Mouse (Mus musculus) embryonic facial prominence, embryonic 14.5 days (tissue): ENCODE results near the gene Slc24a3. TPM values are rescaled to one million over a fixed set of nuclear protein-coding genes. Genes with fewer than 3 reads are reported as not detected.

ENCODE experiments used
- ATAC-seq: fragments of 200-750 bp; cut with Nextera tagmentation; 2 replicates; pipeline ENCODE4 v1.8.0; 2017; ENCODE audit warnings: low read depth, moderate number of reproducible peaks, moderate TSS enrichment
- DNase-seq: peaks from one replicate; pipeline ENCODE4 v3.0.0-alpha.2; 2015; ENCODE audit warnings: low spot score
- H3K27ac ChIP-seq: fragments of 300-500 bp; sonication (generic); replicated peaks from 2 replicates; pipeline ENCODE4 v1.5.1; 2014; ENCODE audit warnings: low read depth, mild to moderate bottlenecking, low read length, moderate library complexity
- H3K27me3 ChIP-seq: fragments of 300-500 bp; sonication (generic); replicated peaks from 2 replicates; pipeline ENCODE4 v1.6.1; 2014; ENCODE audit warnings: low read length; ENCODE audit not compliant: control insufficient read depth, insufficient read depth
- H3K36me3 ChIP-seq: fragments of 300-500 bp; sonication (generic); 2 replicates; pipeline ENCODE4 v1.6.1; 2014; ENCODE audit warnings: low read length, mixed read lengths; ENCODE audit not compliant: control insufficient read depth, insufficient read depth
- H3K4me1 ChIP-seq: fragments of 300-500 bp; sonication (generic); 2 replicates; pipeline ENCODE4 v1.6.1; 2014; ENCODE audit warnings: antibody characterized with exemption, low read length; ENCODE audit not compliant: control insufficient read depth, insufficient read depth
- H3K4me2 ChIP-seq: fragments of 300-500 bp; sonication (generic); 2 replicates; pipeline ENCODE4 v1.6.1; 2014; ENCODE audit warnings: low read depth, mild to moderate bottlenecking, low read length, moderate library complexity, mixed read lengths
- H3K4me3 ChIP-seq: fragments of 300-500 bp; sonication (generic); 2 replicates; pipeline ENCODE4 v1.5.1; 2014; ENCODE audit warnings: low read depth, mild to moderate bottlenecking, low read length
- H3K9ac ChIP-seq: fragments of 300-500 bp; sonication (generic); 2 replicates; pipeline ENCODE4 v1.6.1; 2014; ENCODE audit warnings: low read depth, mild to moderate bottlenecking, low read length, moderate library complexity, mixed read lengths
- H3K9me3 ChIP-seq: fragments of 300-500 bp; sonication (generic); 2 replicates; pipeline ENCODE4 v1.6.1; 2016; ENCODE audit warnings: low read length; ENCODE audit not compliant: control insufficient read depth
- WGBS: fragments of 180-500 bp; shearing (Covaris S2); extraction: QIAGEN DNeasy Blood & Tissue Kit; methylation state at CpG from one replicate; pipeline ENCODE4 v1.1.7; 2014; 5-methylcytosine and 5-hydroxymethylcytosine counted together
- polyA plus RNA-seq: library from polyadenylated mRNA; unstranded; fragments of >200 nt; fragmentation: Nextera tagmentation; extraction: Ambion mirVana; gene quantifications from 2 replicates; pipeline ENCODE4 v1.2.1, GENCODE M21; 2014

Slc24a3 gene
- polyA plus RNA-seq, 1 experiment from 2014 or later: 6.4 TPM

DNA sequence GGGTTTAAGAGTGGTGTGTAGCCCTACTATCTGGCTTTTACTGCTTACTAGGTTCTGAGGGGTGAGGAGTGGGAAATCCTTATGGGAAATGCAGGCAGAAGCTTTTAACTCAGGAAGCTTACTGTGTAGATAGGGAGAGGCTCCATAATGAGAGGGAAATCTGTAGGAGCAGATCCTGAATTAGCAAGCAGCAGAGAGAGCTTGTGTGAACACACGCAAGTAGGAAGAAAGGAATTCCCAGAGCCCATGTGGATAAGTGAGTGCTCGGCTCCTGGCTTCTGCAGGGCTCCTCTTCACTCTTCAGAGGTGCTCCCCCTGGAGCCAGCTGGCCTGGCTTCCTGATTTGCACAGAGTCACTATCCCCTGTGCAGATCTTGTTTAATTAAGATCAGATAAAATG is 309.9 kb downstream of the Slc24a3 start:
- ATAC-seq: no peak
- Histone ChIP-seq H3K27ac (no peak overlapping the region), H3K9ac (no peak overlapping the region), H3K9me3 (no peaks in the 10 kb centered on the region), H3K4me3 (no peak overlapping the region), H3K27me3 (no peaks in the 10 kb centered on the region), H3K4me2 (no peak overlapping the region), H3K36me3 (no peaks in the 10 kb centered on the region), H3K4me1 (no peaks in the 10 kb centered on the region)
- 60% methylated on average over 2 of the region's 2 CpGs for WGBS
- no peak for DNase-seq

DNA sequence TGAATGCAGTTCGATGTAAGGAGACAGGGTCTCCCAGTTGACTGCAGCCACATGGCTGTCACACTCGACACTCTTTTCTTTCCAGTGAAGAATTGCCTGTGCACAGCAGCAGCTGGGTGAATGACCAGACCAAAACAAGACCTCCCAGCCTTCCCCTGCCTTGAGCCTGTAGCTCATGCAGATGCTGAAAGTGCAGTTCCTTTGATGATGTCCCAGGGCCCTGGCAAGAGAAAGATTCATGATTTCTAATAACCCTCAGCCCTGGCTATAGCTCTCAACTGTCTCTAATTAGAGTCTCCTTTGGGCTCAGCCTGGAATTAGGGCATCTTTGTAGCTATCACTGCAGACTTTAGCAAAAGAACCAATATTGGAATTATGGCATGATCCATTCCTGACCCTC is 312.1 kb downstream of the Slc24a3 start:
- DNase-seq (no peak), ATAC-seq (no peak)
- Histone ChIP-seq H3K27ac (no peak overlapping the region), H3K4me1 (no peaks in the 10 kb centered on the region), H3K4me3 (no peak overlapping the region), H3K27me3 (no peaks in the 10 kb centered on the region), H3K9ac (no peak overlapping the region), H3K36me3 (no peaks in the 10 kb centered on the region), H3K4me2 (no peak overlapping the region), H3K9me3 (no peaks in the 10 kb centered on the region)
- WGBS: 71% methylated on average over 2 of the region's 2 CpGs

DNA sequence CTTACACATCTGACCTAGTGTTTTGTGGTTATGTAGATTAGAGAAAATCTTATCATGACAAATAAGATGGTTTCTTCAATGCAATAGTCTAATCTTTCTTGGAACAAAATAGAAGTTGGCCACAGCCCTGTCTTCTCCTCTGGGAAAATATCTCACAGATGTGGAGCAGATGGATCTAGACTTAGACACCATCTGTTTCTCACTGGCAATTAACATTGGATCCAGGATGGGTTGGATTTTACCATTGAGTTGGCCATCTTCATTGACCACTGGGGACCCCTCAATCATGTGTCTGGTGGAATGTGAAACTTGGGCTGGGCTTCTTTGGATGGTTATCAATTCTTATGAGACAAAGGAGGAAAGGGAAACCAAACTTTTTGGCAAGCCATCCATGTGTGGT is 332.7 kb downstream of the Slc24a3 start:
- no peak overlapping the region for H3K27ac ChIP-seq
- no peaks in the 10 kb centered on the region for H3K9me3 ChIP-seq
- no peaks in the 10 kb centered on the region for H3K4me1 ChIP-seq
- no peak overlapping the region for H3K4me2 ChIP-seq
- no peaks in the 10 kb centered on the region for H3K27me3 ChIP-seq
- H3K36me3 ChIP-seq: no peaks in the 10 kb centered on the region
- ATAC-seq (no peak), DNase-seq (no peak)
- H3K4me3 ChIP-seq: no peak overlapping the region
- H3K9ac ChIP-seq: no peak overlapping the region

DNA sequence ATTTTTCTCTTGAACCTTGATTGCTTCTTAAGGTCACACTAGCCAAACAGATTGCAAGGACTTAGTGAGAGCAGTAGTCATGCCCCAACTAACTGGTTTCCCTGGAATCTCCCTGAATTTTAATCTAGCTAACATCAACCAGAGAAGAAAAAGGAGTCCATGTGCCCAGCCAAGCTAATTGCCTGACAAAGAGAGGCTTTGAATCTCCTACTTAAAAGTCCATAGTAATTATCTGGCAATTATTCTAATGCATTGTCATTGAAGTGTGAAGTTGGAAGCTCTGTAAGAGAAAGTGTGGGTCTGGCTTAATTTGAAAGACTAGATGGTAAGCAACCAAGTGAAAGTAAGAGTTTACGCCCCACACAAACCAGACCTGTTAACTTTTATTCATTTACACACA is 333.9 kb downstream of the Slc24a3 start:
- H3K27ac ChIP-seq: no peak overlapping the region
- ATAC-seq (no peak), DNase-seq (no peak)
- WGBS: 93% methylated on average over 1 of the region's 1 CpGs
- H3K9me3 ChIP-seq: no peaks in the 10 kb centered on the region
- no peaks in the 10 kb centered on the region for H3K4me1 ChIP-seq
- no peaks in the 10 kb centered on the region for H3K27me3 ChIP-seq
- H3K4me2 ChIP-seq: no peak overlapping the region
- H3K4me3 ChIP-seq: no peak overlapping the region
- H3K36me3 ChIP-seq: no peaks in the 10 kb centered on the region
- no peak overlapping the region for H3K9ac ChIP-seq

DNA sequence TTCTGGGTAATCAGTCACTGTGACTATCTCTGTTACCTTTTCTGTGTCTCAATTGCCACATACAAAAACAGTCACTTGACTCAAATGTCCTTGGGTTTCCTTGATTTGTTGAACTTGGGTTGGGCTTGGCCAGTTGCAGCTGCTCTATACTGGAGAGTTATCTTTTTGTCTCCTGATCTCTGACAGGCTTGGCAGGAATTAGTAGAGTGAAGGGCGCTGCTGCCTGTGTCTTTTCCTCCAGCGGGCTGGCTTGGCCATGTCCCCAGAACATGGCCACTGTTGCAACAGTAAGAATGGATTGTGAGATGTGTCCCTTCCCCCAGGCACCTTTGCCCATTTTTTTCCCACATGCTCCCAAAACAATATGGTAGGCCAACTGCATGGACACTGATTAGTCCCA is 340.1 kb downstream of the Slc24a3 start:
- ATAC-seq (no peak), DNase-seq (no peak)
- no peaks in the 10 kb centered on the region for H3K36me3 ChIP-seq
- no peak overlapping the region for H3K9ac ChIP-seq
- H3K27me3 ChIP-seq: no peaks in the 10 kb centered on the region
- H3K4me2 ChIP-seq: no peak overlapping the region
- no peaks in the 10 kb centered on the region for H3K4me1 ChIP-seq
- no peaks in the 10 kb centered on the region for H3K9me3 ChIP-seq
- 70% methylated on average over 2 of the region's 2 CpGs for WGBS
- no peak overlapping the region for H3K4me3 ChIP-seq
- no peak overlapping the region for H3K27ac ChIP-seq

DNA sequence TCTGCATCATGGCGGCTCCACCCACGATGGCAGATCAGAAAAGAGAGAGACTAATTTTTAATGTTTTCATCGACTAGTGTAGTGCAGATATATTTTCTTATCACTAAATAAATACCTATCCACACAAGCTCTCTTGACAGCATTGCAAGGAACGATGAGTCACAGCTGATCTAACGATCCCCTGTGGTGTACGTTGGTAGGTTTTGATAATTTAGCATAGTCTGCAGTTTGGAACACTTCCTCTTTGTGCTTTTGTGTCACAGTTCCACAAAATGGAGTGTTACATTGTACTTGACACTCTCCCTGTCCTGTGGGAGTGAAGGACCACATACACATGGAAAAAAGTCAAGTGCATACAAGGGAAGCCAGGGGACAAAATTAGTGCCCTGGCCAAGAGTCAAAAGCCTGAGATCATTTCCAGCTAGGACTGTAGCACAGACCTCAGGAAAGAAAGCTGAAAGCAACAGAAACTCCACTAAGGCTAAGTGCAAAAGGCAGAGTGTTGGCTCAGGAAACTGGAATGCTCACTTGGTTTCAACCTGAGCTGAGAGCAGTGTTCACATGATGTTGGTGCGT is 343.2 kb downstream of the Slc24a3 start:
- H3K4me2 ChIP-seq: no peak overlapping the region
- no peaks in the 10 kb centered on the region for H3K9me3 ChIP-seq
- H3K4me3 ChIP-seq: no peak overlapping the region
- no peaks in the 10 kb centered on the region for H3K36me3 ChIP-seq
- ATAC-seq (no peak), DNase-seq (no peak)
- no peaks in the 10 kb centered on the region for H3K4me1 ChIP-seq
- WGBS: 83% methylated on average over 7 of the region's 7 CpGs
- H3K27ac ChIP-seq: no peak overlapping the region
- no peak overlapping the region for H3K9ac ChIP-seq
- H3K27me3 ChIP-seq: no peaks in the 10 kb centered on the region

DNA sequence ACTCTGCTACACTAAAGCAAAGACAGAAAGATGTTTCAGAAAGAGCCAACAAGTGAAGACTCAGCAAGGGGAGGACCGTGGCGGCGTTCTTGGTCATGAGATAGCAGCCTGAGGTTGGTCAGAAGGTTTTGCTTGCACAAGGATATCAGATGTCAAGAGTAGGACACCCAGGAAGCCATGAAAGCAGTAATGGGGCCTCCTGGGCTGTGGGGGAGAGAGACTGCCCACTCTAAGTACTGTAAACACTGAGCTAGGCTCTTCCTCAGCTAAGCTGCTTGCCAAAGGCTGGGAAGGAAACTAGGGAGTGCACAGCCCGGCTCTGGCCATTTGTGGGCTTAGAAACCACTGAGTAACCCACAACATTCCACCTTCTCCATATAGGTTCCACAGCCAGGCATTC is 348.4 kb downstream of the Slc24a3 start:
- H3K27ac ChIP-seq: no peak overlapping the region
- 70% methylated on average over 4 of the region's 4 CpGs for WGBS
- no peak overlapping the region for H3K4me2 ChIP-seq
- no peak overlapping the region for H3K9ac ChIP-seq
- H3K9me3 ChIP-seq: no peaks in the 10 kb centered on the region
- H3K4me3 ChIP-seq: no peak overlapping the region
- H3K4me1 ChIP-seq: no peaks in the 10 kb centered on the region
- DNase-seq (peak; percentile 9), ATAC-seq (no peak)
- H3K36me3 ChIP-seq: no peaks in the 10 kb centered on the region
- H3K27me3 ChIP-seq: no peaks in the 10 kb centered on the region

DNA sequence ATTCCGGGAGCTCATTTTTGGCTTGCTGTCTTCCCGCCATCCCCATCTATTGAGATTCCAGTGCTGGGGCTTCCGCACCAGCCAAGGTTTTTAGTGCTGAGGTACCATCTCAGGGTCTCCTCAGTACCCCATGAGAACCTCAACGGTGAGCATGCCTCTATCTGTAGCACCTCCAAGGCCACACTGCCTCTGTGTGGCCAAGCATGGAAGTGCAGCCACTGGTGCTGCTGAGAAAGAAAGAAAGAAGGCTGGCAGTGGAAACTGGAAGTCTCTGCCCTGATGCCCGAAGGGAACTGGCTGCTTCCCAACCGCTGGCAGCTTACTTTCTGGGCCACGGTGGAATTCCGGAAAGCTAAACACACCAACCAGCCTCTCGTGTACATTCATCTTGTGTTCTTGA is 349.8 kb downstream of the Slc24a3 start:
- H3K27me3 ChIP-seq: no peaks in the 10 kb centered on the region
- 33% methylated on average over 7 of the region's 9 CpGs for WGBS
- ATAC-seq: peak; percentile 74; the same call in 1 of the 2 replicates

DNA sequence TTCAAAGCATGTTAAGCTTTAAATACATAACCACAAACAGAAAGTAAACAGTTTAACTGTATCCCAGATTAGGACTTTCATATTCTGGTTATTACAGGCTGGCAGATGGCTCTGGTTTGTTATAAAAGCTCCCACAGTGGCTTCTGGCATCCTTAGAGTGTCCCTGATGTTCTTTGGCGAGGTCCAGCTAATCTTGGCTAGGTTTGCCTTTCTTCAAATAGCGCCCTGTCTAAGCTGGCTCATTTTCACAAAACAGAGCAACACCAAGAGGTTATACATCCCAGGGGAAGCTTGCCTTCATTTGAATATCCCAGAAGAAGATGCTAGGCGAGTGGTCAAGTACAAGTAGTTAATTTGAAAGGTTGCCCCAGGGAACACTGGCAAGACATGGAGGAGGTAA is 354.5 kb downstream of the Slc24a3 start:
- ATAC-seq: no peak
- 57% methylated on average over 3 of the region's 3 CpGs for WGBS

More for the DNA sequence above, 349.8 kb downstream of the Slc24a3 start:
- peak; percentile 66 for DNase-seq
- Histone ChIP-seq H3K4me2 (no peak overlapping the region), H3K36me3 (no peaks in the 10 kb centered on the region), H3K9ac (no peak overlapping the region), H3K4me3 (no peak overlapping the region), H3K9me3 (no peaks in the 10 kb centered on the region), H3K4me1 (no peaks in the 10 kb centered on the region), H3K27ac (no peak overlapping the region)

More for the DNA sequence above, 354.5 kb downstream of the Slc24a3 start:
- Histone ChIP-seq H3K4me3 (no peak overlapping the region), H3K27ac (no peak overlapping the region), H3K9me3 (no peaks in the 10 kb centered on the region), H3K9ac (no peak overlapping the region), H3K4me1 (no peaks in the 10 kb centered on the region), H3K4me2 (no peak overlapping the region), H3K27me3 (no peaks in the 10 kb centered on the region), H3K36me3 (no peaks in the 10 kb centered on the region)
- DNase-seq: peak; percentile 11
